Mouse (Mus musculus): ENCODE measurements around the gene P3h2. TPM values are rescaled to one million over a fixed set of nuclear protein-coding genes. Genes with fewer than 3 reads are reported as not detected.

P3h2 gene
- polyA plus RNA-seq, 1 experiment from 2014 or later, result 0.62 TPM

- Histone ChIP-seq H3K27me3 (no peaks in the 10 kb centered on the region), H3K9me3 (0 out of 2 replicates have a peak, but pooled peaks cover 4% of the 10 kb centered on the region), H3K4me3 (no peak overlapping the region), H3K4me2 (no peak overlapping the region), H3K36me3 (no peaks in the 10 kb centered on the region), H3K27ac (no peak overlapping the region), H3K9ac (no peak overlapping the region), H3K4me1 (replicated peaks) (no peaks in the 10 kb centered on the region)
- ATAC-seq (ENCODE audit: low FRiP score), result no peak
- WGBS, result 93% methylated on average over 1 of the region's 1 CpGs
These were observed 193.4 kb downstream of the P3h2 start for GRCm38 (mm10) chr16:25912185-25912584.

Data from hindbrain, embryonic 13.5 days (tissue).